Mouse (Mus musculus): Measurements from ENCODE around the gene Dus1l. TPM values are rescaled to one million over a fixed set of nuclear protein-coding genes. Genes with fewer than 3 reads are reported as not detected.

Gene Dus1l
- total RNA-seq, 2 experiments from 2014 or later = 39.4 to 42.4 TPM

- intact Hi-C loops (cut with DNase I) = no loop called here
- no peak for DNase-seq (ENCODE audit: low spot score in 2 of 2)
Measured at GRCm38 (mm10) chr11:120744121-120744701, 52.0 kb downstream of the Dus1l start.

DNA sequence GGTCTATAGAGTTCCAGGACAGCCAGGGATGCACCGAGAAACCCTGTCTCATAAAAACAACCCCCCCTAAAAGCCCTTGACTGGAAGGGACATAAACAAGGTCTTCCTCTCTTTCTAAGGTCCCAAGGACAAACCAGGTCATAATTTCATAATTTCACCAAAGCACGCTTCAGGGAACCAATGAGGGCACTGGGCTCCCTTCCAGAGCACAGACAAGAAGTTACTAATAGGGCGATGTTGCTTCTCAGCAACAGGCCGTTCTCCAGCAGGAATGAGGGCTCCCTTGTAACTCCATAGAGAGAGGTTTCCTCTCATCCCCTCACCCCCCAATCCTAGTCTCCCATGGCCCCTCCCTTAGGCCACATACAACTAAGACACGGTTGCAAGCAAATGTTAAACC is 55.2 kb downstream of the Dus1l start:
- intact Hi-C loops (cut with DNase I) = no loop called here
- DNase-seq (ENCODE audit: low spot score in 2 of 2) = no peak

Other genes starting within 250 kb of the Dus1l start
- gene Mcrip1, start 246.7 kb downstream of the Dus1l start, total RNA-seq (2021) = 10 to 100 TPM; 73.4 to 91.7 TPM
- gene Ppp1r27, start 245.3 kb downstream of the Dus1l start, total RNA-seq (2021) = not detected
- gene P4hb, start 223.2 kb downstream of the Dus1l start, total RNA-seq (2021) = 100 to 1,000 TPM; 122 to 126 TPM
- gene Arhgdia, start 214.8 kb downstream of the Dus1l start, total RNA-seq (2021) = 100 to 1,000 TPM; 304 to 344 TPM
- 10 to 100 TPM; 59.7 to 67.5 TPM for gene Alyref, start 198.0 kb downstream of the Dus1l start, total RNA-seq (2021)
- 10 to 100 TPM; 91.4 to 99.7 TPM for gene Anapc11, start 198.0 kb downstream of the Dus1l start, total RNA-seq (2021)
- 1 to 10 TPM in 1 of 2 experiments, not detected in 1; 1.2 TPM for gene Npb, start 187.9 kb downstream of the Dus1l start, total RNA-seq (2021)
- 100 to 1,000 TPM; 115 to 135 TPM for gene Pcyt2, start 178.5 kb downstream of the Dus1l start, total RNA-seq (2021)
- gene Sirt7, start 171.2 kb downstream of the Dus1l start, total RNA-seq (2021) = 10 to 100 TPM; 37.8 to 43.3 TPM
- gene Mafg, start 162.8 kb downstream of the Dus1l start, total RNA-seq (2021) = 100 to 1,000 TPM in 1 of 2 experiments, 10 to 100 TPM in 1; 76.5 to 103 TPM
- 1 to 10 TPM; 2.9 to 3.9 TPM for gene Pycr1, start 152.6 kb downstream of the Dus1l start, total RNA-seq (2021)
- gene Myadml2, start 148.2 kb downstream of the Dus1l start, total RNA-seq (2021) = 10 to 100 TPM in 1 of 2 experiments, 1 to 10 TPM in 1; 8.2 to 11.9 TPM
- 1 to 10 TPM; 5.6 to 6.6 TPM for gene Notum, start 135.2 kb downstream of the Dus1l start, total RNA-seq (2021)
- gene Aspscr1, start 123.4 kb downstream of the Dus1l start, total RNA-seq (2021) = 10 to 100 TPM; 53.1 to 56.9 TPM
- gene Cenpx, start 82.7 kb downstream of the Dus1l start, total RNA-seq (2021) = 10 to 100 TPM; 18.1 to 19.2 TPM
- gene Lrrc45, start 82.5 kb downstream of the Dus1l start, total RNA-seq (2021) = 10 to 100 TPM; 41.9 to 66.1 TPM
- 10 to 100 TPM; 34.7 to 39.9 TPM for gene Rac3, start 74.9 kb downstream of the Dus1l start, total RNA-seq (2021)
- gene Dcxr, start 69.1 kb downstream of the Dus1l start, total RNA-seq (2021) = 10 to 100 TPM in 1 of 2 experiments, 1 to 10 TPM in 1; 8.7 to 10.3 TPM
- 1 to 10 TPM in 1 of 2 experiments, under 1 TPM in 1; 0.32 to 1.6 TPM for gene Cbr2, start 64.3 kb downstream of the Dus1l start, total RNA-seq (2021)
- 10 to 100 TPM; 23.4 to 34.8 TPM for gene Hmga1b, start 33.6 kb downstream of the Dus1l start, total RNA-seq (2021)
- 10 to 100 TPM; 63.7 to 65.9 TPM for gene Rfng, start 12.2 kb downstream of the Dus1l start, total RNA-seq (2021)
- gene Gps1, start 12.1 kb downstream of the Dus1l start, total RNA-seq (2021) = 100 to 1,000 TPM; 130 to 153 TPM
- gene Fasn, start 28.1 kb upstream of the Dus1l start, total RNA-seq (2021) = 100 to 1,000 TPM; 182 to 190 TPM
- gene Ccdc57, start 136.5 kb upstream of the Dus1l start, total RNA-seq (2021) = 10 to 100 TPM in 1 of 2 experiments, 1 to 10 TPM in 1; 6.2 to 10.7 TPM
- gene Slc16a3, start 152.1 kb upstream of the Dus1l start, total RNA-seq (2021) = 1 to 10 TPM; 3.5 to 5.5 TPM
- 100 to 1,000 TPM; 113 to 115 TPM for gene Csnk1d, start 194.9 kb upstream of the Dus1l start, total RNA-seq (2021)
- 1 to 10 TPM; 2.1 TPM for gene Cd7, start 243.0 kb upstream of the Dus1l start, total RNA-seq (2021)